Mouse (Mus musculus) lung, adult 2 months (tissue): Measurements from ENCODE around the gene Rnf144b. TPM values are rescaled to one million over a fixed set of nuclear protein-coding genes. Genes with fewer than 3 reads are reported as not detected.

Source experiments
- DNase-seq: peaks from one replicate; pipeline ENCODE4 v3.0.0; 2022
- H3K4me1 ChIP-seq: fragments of 200-500 bp; 2 replicates; pipeline ENCODE4 v1.6.1; 2011; ENCODE audit warnings: low read length; ENCODE audit not compliant: control insufficient read depth, insufficient read depth
- H3K4me3 ChIP-seq: fragments of 200-500 bp; replicated peaks from 2 replicates; pipeline ENCODE3; 2011; ENCODE audit warnings: low read depth, mild to moderate bottlenecking, control low read depth, low read length; ENCODE audit errors: extremely low read depth
- CTCF ChIP-seq: fragments of 200-500 bp; IDR thresholded peaks from 2 replicates; pipeline ENCODE4 v1.5.1; 2011; ENCODE audit warnings: mild to moderate bottlenecking, low read length, control low read depth; ENCODE audit not compliant: insufficient read depth
- POLR2A ChIP-seq: fragments of 200-500 bp; IDR thresholded peaks from 2 replicates; pipeline ENCODE4 v1.6.1; 2011; ENCODE audit warnings: low read depth, mild to moderate bottlenecking, control low read depth, low read length, borderline replicate concordance; ENCODE audit errors: extremely low read depth
- WGBS: fragments of 180-500 bp; shearing (Covaris S2); methylation state at CpG from one replicate; pipeline ENCODE4 v1.1.7; 2018; 5-methylcytosine and 5-hydroxymethylcytosine counted together
- polyA plus RNA-seq: library from polyadenylated mRNA; depleted of rRNA; stranded (reverse); fragments of >200 nt; gene quantifications from 2 replicates; pipeline ENCODE4 v1.2.3, GENCODE M21; 2012

Gene Rnf144b
- polyA plus RNA-seq, 1 experiment = 20.9 TPM

GRCm38 (mm10) chr13:47146388-47146787 is 23.9 kb downstream of the Rnf144b start:
- no peak for DNase-seq
- TF ChIP-seq POLR2A (no peak), CTCF (no peak)

GRCm38 (mm10) chr13:47148573-47148972 is 26.1 kb downstream of the Rnf144b start:
- no peak overlapping the region for H3K4me3 ChIP-seq
- 61% methylated on average over 11 of the region's 11 CpGs for WGBS
- DNase-seq = no peak

More at GRCm38 (mm10) chr13:47146388-47146787, 23.9 kb downstream of the Rnf144b start:
- H3K4me1 ChIP-seq = no peaks in the 10 kb centered on the region
- no peak overlapping the region for H3K4me3 ChIP-seq
- WGBS = 66% methylated on average over 7 of the region's 7 CpGs

GRCm38 (mm10) chr13:47149993-47150392 is 27.5 kb downstream of the Rnf144b start:
- no peak for DNase-seq
- peaks cover 3% of the 10 kb centered on the region for H3K4me1 ChIP-seq
- no peak overlapping the region for H3K4me3 ChIP-seq
- no peak for TF ChIP-seq POLR2A
- TF ChIP-seq CTCF = no peak
- WGBS = 86% methylated on average over 10 of the region's 10 CpGs

More at GRCm38 (mm10) chr13:47148573-47148972, 26.1 kb downstream of the Rnf144b start:
- no peaks in the 10 kb centered on the region; the same call in none of the 2 replicates for H3K4me1 ChIP-seq
- TF ChIP-seq POLR2A = no peak
- TF ChIP-seq CTCF = no peak

- 83% methylated on average over 14 of the region's 14 CpGs for WGBS
- TF ChIP-seq POLR2A (no peak), CTCF (no peak)
- no peak for DNase-seq
- peaks cover 3% of the 10 kb centered on the region for H3K4me1 ChIP-seq
- H3K4me3 ChIP-seq = no peak overlapping the region
These were observed 28.6 kb downstream of the Rnf144b start for GRCm38 (mm10) chr13:47151060-47151459.

GRCm38 (mm10) chr13:47152390-47152789 is 29.9 kb downstream of the Rnf144b start:
- DNase-seq = peak; percentile 13
- Histone ChIP-seq H3K4me1 (peaks cover 3% of the 10 kb centered on the region), H3K4me3 (no peak overlapping the region)
- TF ChIP-seq CTCF (peak; percentile 62), POLR2A (no peak)
- 40% methylated on average over 7 of the region's 7 CpGs for WGBS

GRCm38 (mm10) chr13:47153206-47153605 is 30.8 kb downstream of the Rnf144b start:
- Histone ChIP-seq H3K4me3 (no peak overlapping the region), H3K4me1 (peaks cover 3% of the 10 kb centered on the region)
- DNase-seq = no peak
- TF ChIP-seq CTCF (no peak), POLR2A (no peak)
- WGBS = 84% methylated on average over 5 of the region's 5 CpGs

- Histone ChIP-seq H3K4me3 (no peak overlapping the region), H3K4me1 (peaks cover 3% of the 10 kb centered on the region)
- DNase-seq = no peak
- 50% methylated on average over 4 of the region's 4 CpGs for WGBS
- TF ChIP-seq CTCF (no peak), POLR2A (no peak)
These were observed 32.4 kb downstream of the Rnf144b start for GRCm38 (mm10) chr13:47154866-47155265.

GRCm38 (mm10) chr13:47156841-47157240 is 34.4 kb downstream of the Rnf144b start:
- TF ChIP-seq POLR2A = no peak
- TF ChIP-seq CTCF = no peak
- DNase-seq = no peak
- WGBS = 63% methylated on average over 5 of the region's 5 CpGs

GRCm38 (mm10) chr13:47162001-47162400 is 39.5 kb downstream of the Rnf144b start:
- no peak for DNase-seq
- WGBS = 69% methylated on average over 5 of the region's 5 CpGs
- TF ChIP-seq CTCF (no peak), POLR2A (no peak)
- H3K4me1 ChIP-seq = no peaks in the 10 kb centered on the region
- H3K4me3 ChIP-seq = no peak overlapping the region

More at GRCm38 (mm10) chr13:47156841-47157240, 34.4 kb downstream of the Rnf144b start:
- no peak overlapping the region for H3K4me3 ChIP-seq
- H3K4me1 ChIP-seq = peaks cover 3% of the 10 kb centered on the region

GRCm38 (mm10) chr13:47164732-47165131 is 42.3 kb downstream of the Rnf144b start:
- 70% methylated on average over 5 of the region's 5 CpGs for WGBS
- Histone ChIP-seq H3K4me1 (no peaks in the 10 kb centered on the region), H3K4me3 (no peak overlapping the region)
- DNase-seq = no peak
- TF ChIP-seq CTCF = no peak
- no peak for TF ChIP-seq POLR2A
